8 mouse cellular contexts compared by ENCODE assay signal in the genomic region with DNA sequence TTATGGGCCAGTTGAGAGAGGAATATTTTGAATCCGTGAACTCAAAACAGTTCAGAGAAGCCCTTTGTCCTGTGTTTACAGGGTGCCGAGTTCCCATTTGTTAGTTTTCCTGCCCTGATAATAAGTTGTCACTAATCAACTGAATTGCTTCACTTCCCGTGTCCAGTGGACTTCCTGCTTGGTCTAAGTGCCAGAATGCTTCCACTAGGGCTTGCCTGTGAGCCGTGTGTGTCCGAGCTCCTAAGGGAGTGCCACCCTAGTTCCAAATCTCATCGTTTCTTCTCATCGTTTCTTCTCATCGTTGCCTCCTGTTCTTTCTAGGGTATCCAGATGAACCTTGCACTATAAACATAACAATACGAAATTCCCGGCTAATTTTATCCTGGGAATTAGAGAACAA. TPM values are rescaled to one million over a fixed set of nuclear protein-coding genes. Genes with fewer than 3 reads are reported as not detected.
DNase-seq lines count a peak whose midpoint lies in the region; ATAC-seq and TF ChIP-seq lines count a peak whose summit lies in the region.
"Had no signal": no experiment of that assay in that cellular context is flagged by ENCODE, and none has a peak within 500 bp of the region (broad histone marks: within the 10 kb centered on the region; RNA-seq: fewer than 3 reads in every experiment).

No protein-coding gene starts in this region.

- peak overlapping the region; percentile 0; the same call in 1 of the 2 replicates for H3K27ac ChIP-seq in cortical plate, adult 2 months (ENCODE audit: insufficient read depth, low read length)
- peak overlapping the region; percentile 26; the same call in 1 of the 2 replicates for H3K27ac ChIP-seq in lung, embryonic 15.5 days

- no peaks in the 10 kb centered on the region for H3K9me3 ChIP-seq in lung, embryonic 15.5 days

- no peaks in the 10 kb centered on the region; the same call in 1 of the 2 replicates for H3K4me1 ChIP-seq in cortical plate, adult 2 months (ENCODE audit: control insufficient read depth, insufficient read depth, low read length)
- 0 out of 2 replicates have a peak, but pooled peaks cover 3% of the 10 kb centered on the region for H3K4me1 ChIP-seq in lung, embryonic 15.5 days

- TF ChIP-seq POLR2A in cortical plate, adult 2 months (IDR thresholded peaks at IDR 0.05; ENCODE audit: extremely low read depth, insufficient read depth, low read length) = 0 out of 2 replicates have a peak, but pooled peaks have one; percentile 19

- peak; percentile 79 to 82 for DNase-seq in heart, adult 9 months (ENCODE audit: low spot score in 2 of 2)
- DNase-seq in kidney, adult 9 months = peak; percentile 78
- no peak for DNase-seq in cerebellum, postnatal 36 days
- DNase-seq in spleen, postnatal 4 days (ENCODE audit: low spot score in 2 of 2) = no peak
- no peak for DNase-seq in ovary, postnatal 14 days (ENCODE audit: low spot score)

- no peak for TF ChIP-seq CTCF in cortical plate, adult 2 months (IDR thresholded peaks at IDR 0.05; ENCODE audit: extremely low read depth, insufficient read depth, low read length)

- ATAC-seq in lung, embryonic 15.5 days (ENCODE audit: borderline replicate concordance, extremely low read depth, low FRiP score, low TSS enrichment) = peak; percentile 55; the same call in 1 of the 2 replicates

- peaks cover 46% of the 10 kb centered on the region for H3K36me3 ChIP-seq in lung, embryonic 15.5 days

- H3K4me3 ChIP-seq in cortical plate, adult 2 months (ENCODE audit: insufficient read depth, low read length) = no peak overlapping the region
- H3K4me3 ChIP-seq in lung, embryonic 15.5 days = no peak overlapping the region

- H3K4me2 ChIP-seq in lung, embryonic 15.5 days = no peak overlapping the region

- WGBS in lung, embryonic 15.5 days = 51% methylated on average over 10 of the region's 10 CpGs

- H3K27me3 ChIP-seq in lung, embryonic 15.5 days = no peaks in the 10 kb centered on the region

- no peak overlapping the region for H3K9ac ChIP-seq in lung, embryonic 15.5 days

RNA-seq across cellular contexts. Expression of a gene that starts 5.9 kb away (rescaled TPM):
- polyA plus RNA-seq in cortical plate, adult 2 months (2012; rRNA removed) = not detected in 2 replicates
- 0.36 TPM in 1 of 2 replicates, not detected in the other for polyA plus RNA-seq in lung, embryonic 15.5 days (2015; fragmentation: Nextera tagmentation; extraction: Ambion mirVana)
- polyA plus RNA-seq: large intestine, adult 2 months had no signal

RNA-seq across cellular contexts. Expression of a gene that starts 13.0 kb away (rescaled TPM):
- 33.7 and 34.5 TPM in 2 replicates for polyA plus RNA-seq in cortical plate, adult 2 months (2012; rRNA removed)
- 61.9 and 70.3 TPM in 2 replicates for polyA plus RNA-seq in lung, embryonic 15.5 days (2015; fragmentation: Nextera tagmentation; extraction: Ambion mirVana)

RNA-seq across cellular contexts. Expression of a gene that starts 20.3 kb away (rescaled TPM):
- polyA plus RNA-seq in cortical plate, adult 2 months (2012; rRNA removed) = 12.6 and 13.5 TPM in 2 replicates
- 45.0 and 49.5 TPM in 2 replicates for polyA plus RNA-seq in lung, embryonic 15.5 days (2015; fragmentation: Nextera tagmentation; extraction: Ambion mirVana)

Comparison
In these comparisons a context has a peak if more than half of its experiments do, and no peak if none do; other contexts are left out.
1. DNase-seq: peak in heart, adult 9 months (2 of 2) and kidney, adult 9 months (single experiment); none in cerebellum, postnatal 36 days (0 of 2), spleen, postnatal 4 days (0 of 2) and ovary, postnatal 14 days (single experiment).